Mouse (Mus musculus): ENCODE results near the gene Slc25a43.
A peak's percentile ranks its signal among the peaks of the same experiment; 100 is the strongest.

The Slc25a43 gene

GRCm38 (mm10) chrX:36825032-36825431 is 81.6 kb downstream of the Slc25a43 start:
- DNase-seq = peak; percentile 36 to 58
